Mouse (Mus musculus): Measurements from ENCODE around the gene Reck. TPM values are rescaled to one million over a fixed set of nuclear protein-coding genes. Genes with fewer than 3 reads are reported as not detected.

Gene Reck
- polyA plus RNA-seq, 1 experiment from 2014 or later: 2.3 TPM

- Histone ChIP-seq H3K27me3 (ENCODE audit: insufficient read depth, low read length) (no peaks in the 10 kb centered on the region), H3K9me3 (ENCODE audit: low read length) (no peaks in the 10 kb centered on the region), H3K4me3 (ENCODE audit: low read depth, low read length) (no peak overlapping the region), H3K36me3 (replicated peaks; ENCODE audit: insufficient read depth, low read length) (peaks cover 15% of the 10 kb centered on the region), H3K4me2 (ENCODE audit: low read depth, low read length) (no peak overlapping the region), H3K9ac (replicated peaks) (no peak overlapping the region), H3K27ac (ENCODE audit: low read depth) (peak overlapping the region; percentile 45), H3K4me1 (ENCODE audit: insufficient read depth) (peaks cover 49% of the 10 kb centered on the region)
- TF ChIP-seq CTCF (IDR thresholded peaks at IDR 0.05; ENCODE audit: low read depth) (no peak), EP300 (IDR thresholded peaks at IDR 0.05; ENCODE audit: low read depth) (0 out of 2 replicates have a peak, but pooled peaks have one; percentile 25)
- ATAC-seq (peak; percentile 85), DNase-seq (no peak)
- 44% methylated on average over 10 of the region's 10 CpGs for WGBS (ENCODE audit: insufficient replicate concordance)
Observed at GRCm38 (mm10) chr4:43974914-43975616, 99.7 kb downstream of the Reck start.

- 80% methylated on average over 6 of the region's 6 CpGs for WGBS (ENCODE audit: insufficient replicate concordance)
- no peaks in the 10 kb centered on the region for H3K9me3 ChIP-seq (ENCODE audit: low read length)
- H3K4me1 ChIP-seq (ENCODE audit: insufficient read depth): peaks cover 49% of the 10 kb centered on the region
- TF ChIP-seq CTCF (IDR thresholded peaks at IDR 0.05; ENCODE audit: low read depth) (no peak), EP300 (IDR thresholded peaks at IDR 0.05; ENCODE audit: low read depth) (no peak)
- H3K36me3 ChIP-seq (replicated peaks; ENCODE audit: insufficient read depth, low read length): peaks cover 5% of the 10 kb centered on the region; the same call in 1 of the 2 replicates
- H3K4me3 ChIP-seq (ENCODE audit: low read depth, low read length): no peak overlapping the region
- ATAC-seq (no peak), DNase-seq (no peak)
- H3K4me2 ChIP-seq (ENCODE audit: low read depth, low read length): no peak overlapping the region
- H3K27ac ChIP-seq (ENCODE audit: low read depth): peak overlapping the region; percentile 46
- no peak overlapping the region for H3K9ac ChIP-seq (replicated peaks)
- no peaks in the 10 kb centered on the region for H3K27me3 ChIP-seq (ENCODE audit: insufficient read depth, low read length)
Observed at GRCm38 (mm10) chr4:43976223-43976740, 101.0 kb downstream of the Reck start.

GRCm38 (mm10) chr4:43978521-43979443 lies 103.5 kb downstream of the Reck start:
- peak overlapping the region; percentile 50 for H3K27ac ChIP-seq (ENCODE audit: low read depth)
- H3K9ac ChIP-seq (replicated peaks): 0 out of 2 replicates have a peak overlapping the region, but pooled peaks have one; percentile 6
- no peaks in the 10 kb centered on the region for H3K9me3 ChIP-seq (ENCODE audit: low read length)
- H3K4me2 ChIP-seq (ENCODE audit: low read depth, low read length): no peak overlapping the region
- DNase-seq (peak; percentile 61), ATAC-seq (peak; percentile 18; the same call in 1 of the 2 replicates)
- TF ChIP-seq EP300 (IDR thresholded peaks at IDR 0.05; ENCODE audit: low read depth) (peak; percentile 44; the same call in 1 of the 2 replicates), CTCF (IDR thresholded peaks at IDR 0.05; ENCODE audit: low read depth) (no peak)
- WGBS (ENCODE audit: insufficient replicate concordance): 55% methylated on average over 17 of the region's 17 CpGs
- H3K36me3 ChIP-seq (replicated peaks; ENCODE audit: insufficient read depth, low read length): peaks cover 2% of the 10 kb centered on the region; the same call in 1 of the 2 replicates
- no peaks in the 10 kb centered on the region for H3K27me3 ChIP-seq (ENCODE audit: insufficient read depth, low read length)
- no peak overlapping the region for H3K4me3 ChIP-seq (ENCODE audit: low read depth, low read length)
- peaks cover 33% of the 10 kb centered on the region for H3K4me1 ChIP-seq (ENCODE audit: insufficient read depth)

- Histone ChIP-seq H3K4me3 (ENCODE audit: low read depth, low read length) (no peak overlapping the region), H3K27ac (ENCODE audit: low read depth) (no peak overlapping the region), H3K27me3 (ENCODE audit: insufficient read depth, low read length) (no peaks in the 10 kb centered on the region), H3K4me1 (ENCODE audit: insufficient read depth) (peaks cover 23% of the 10 kb centered on the region), H3K36me3 (replicated peaks; ENCODE audit: insufficient read depth, low read length) (no peaks in the 10 kb centered on the region; the same call in 1 of the 2 replicates), H3K9ac (replicated peaks) (no peak overlapping the region), H3K9me3 (ENCODE audit: low read length) (no peaks in the 10 kb centered on the region), H3K4me2 (ENCODE audit: low read depth, low read length) (no peak overlapping the region)
- DNase-seq (peak; percentile 14), ATAC-seq (no peak)
- WGBS (ENCODE audit: insufficient replicate concordance): 82% methylated on average over 3 of the region's 3 CpGs
- TF ChIP-seq EP300 (IDR thresholded peaks at IDR 0.05; ENCODE audit: low read depth) (no peak), CTCF (IDR thresholded peaks at IDR 0.05; ENCODE audit: low read depth) (no peak)
Observed at GRCm38 (mm10) chr4:43979746-43980145, 104.4 kb downstream of the Reck start.

GRCm38 (mm10) chr4:43980236-43980635 lies 104.9 kb downstream of the Reck start:
- H3K9ac ChIP-seq (replicated peaks): no peak overlapping the region
- TF ChIP-seq CTCF (IDR thresholded peaks at IDR 0.05; ENCODE audit: low read depth) (no peak), EP300 (IDR thresholded peaks at IDR 0.05; ENCODE audit: low read depth) (no peak)
- no peaks in the 10 kb centered on the region; the same call in 1 of the 2 replicates for H3K36me3 ChIP-seq (replicated peaks; ENCODE audit: insufficient read depth, low read length)
- no peak overlapping the region for H3K4me2 ChIP-seq (ENCODE audit: low read depth, low read length)
- WGBS (ENCODE audit: insufficient replicate concordance): 86% methylated on average over 4 of the region's 4 CpGs
- peaks cover 20% of the 10 kb centered on the region for H3K4me1 ChIP-seq (ENCODE audit: insufficient read depth)
- H3K27ac ChIP-seq (ENCODE audit: low read depth): no peak overlapping the region
- no peaks in the 10 kb centered on the region for H3K27me3 ChIP-seq (ENCODE audit: insufficient read depth, low read length)
- H3K4me3 ChIP-seq (ENCODE audit: low read depth, low read length): no peak overlapping the region
- peak; percentile 12 for DNase-seq
- H3K9me3 ChIP-seq (ENCODE audit: low read length): no peaks in the 10 kb centered on the region
- no peak for ATAC-seq

- TF ChIP-seq CTCF (IDR thresholded peaks at IDR 0.05; ENCODE audit: low read depth): no peak
- TF ChIP-seq EP300 (IDR thresholded peaks at IDR 0.05; ENCODE audit: low read depth): no peak
- Histone ChIP-seq H3K9ac (replicated peaks) (no peak overlapping the region), H3K27ac (ENCODE audit: low read depth) (no peak overlapping the region), H3K9me3 (ENCODE audit: low read length) (no peaks in the 10 kb centered on the region), H3K27me3 (ENCODE audit: insufficient read depth, low read length) (no peaks in the 10 kb centered on the region), H3K4me1 (ENCODE audit: insufficient read depth) (peaks cover 20% of the 10 kb centered on the region), H3K36me3 (replicated peaks; ENCODE audit: insufficient read depth, low read length) (no peaks in the 10 kb centered on the region; the same call in 1 of the 2 replicates), H3K4me3 (ENCODE audit: low read depth, low read length) (no peak overlapping the region), H3K4me2 (ENCODE audit: low read depth, low read length) (no peak overlapping the region)
- WGBS (ENCODE audit: insufficient replicate concordance): 91% methylated on average over 6 of the region's 6 CpGs
- DNase-seq: peak; percentile 8
- ATAC-seq: no peak
Observed at GRCm38 (mm10) chr4:43980846-43981245, 105.5 kb downstream of the Reck start.
